Mouse (Mus musculus) myocyte (in vitro differentiated cells): ENCODE results near the gene Sox5. TPM values are rescaled to one million over a fixed set of nuclear protein-coding genes. Genes with fewer than 3 reads are reported as not detected.
A peak's percentile ranks its signal among the peaks of the same experiment; 100 is the strongest.

ENCODE experiments used
- H3K27me3 ChIP-seq: one replicate; pipeline ENCODE4 v1.6.1; 2011; ENCODE audit not compliant: control insufficient read depth, insufficient read depth, insufficient read length
- H3K36me3 ChIP-seq: one replicate; pipeline ENCODE4 v1.6.1; 2011; ENCODE audit not compliant: control insufficient read depth, insufficient read depth
- H3K4me2 ChIP-seq: one replicate; pipeline ENCODE4 v1.6.1; 2011; ENCODE audit warnings: low read depth, control low read depth
- H3K4me3 ChIP-seq: one replicate; pipeline ENCODE4 v1.5.1; 2011; ENCODE audit warnings: mild to moderate bottlenecking, control low read depth, moderate library complexity
- H3K79me2 ChIP-seq: one replicate; pipeline ENCODE4 v1.6.1; 2011; ENCODE audit not compliant: control insufficient read depth, insufficient read depth
- H3ac ChIP-seq: one replicate; pipeline ENCODE4 v1.6.1; 2011; ENCODE audit not compliant: control insufficient read depth, insufficient read length
- CEBPB ChIP-seq: IDR thresholded peaks from 2 replicates; pipeline ENCODE4 v1.6.1; 2011; ENCODE audit warnings: mild to moderate bottlenecking, moderate library complexity; ENCODE audit not compliant: poor library complexity, insufficient read depth, severe bottlenecking
- E2F4 ChIP-seq: IDR thresholded peaks from one replicate; pipeline ENCODE4 v1.6.1; 2011; ENCODE audit warnings: mild to moderate bottlenecking, control low read depth, moderate library complexity; ENCODE audit not compliant: insufficient read depth
- MAX ChIP-seq: IDR thresholded peaks from one replicate; pipeline ENCODE4 v1.6.1; 2011; ENCODE audit warnings: low read depth, mild to moderate bottlenecking, control low read depth
- MYOD1 ChIP-seq, 3 experiments: IDR thresholded peaks; one replicate each; pipeline ENCODE4 v1.6.1; 2011; ENCODE audit warnings: control low read depth in 2 of 3, low read depth in 2 of 3, mild to moderate bottlenecking in 2 of 3, moderate library complexity in 1 of 3; ENCODE audit not compliant: insufficient read length in 2 of 3, control insufficient read depth in 1 of 3
- MYOG ChIP-seq, 3 experiments: IDR thresholded peaks; one replicate each; pipeline ENCODE4 v1.6.1; 2011; ENCODE audit warnings: control low read depth in 2 of 3, low read depth in 2 of 3, mild to moderate bottlenecking in 2 of 3; ENCODE audit not compliant: insufficient read length in 2 of 3, control insufficient read depth in 1 of 3, insufficient read depth in 1 of 3
- POLR2A ChIP-seq: IDR thresholded peaks from one replicate; pipeline ENCODE4 v1.6.1; 2011; ENCODE audit warnings: low read depth, mild to moderate bottlenecking, control low read depth, moderate library complexity; ENCODE audit not compliant: insufficient read length
- POLR2AphosphoS2 ChIP-seq: IDR thresholded peaks from one replicate; pipeline ENCODE4 v1.6.1; 2011; ENCODE audit warnings: low read depth, control low read depth; ENCODE audit not compliant: insufficient read length
- REST ChIP-seq: IDR thresholded peaks from one replicate; pipeline ENCODE4 v1.6.1; 2011; ENCODE audit warnings: mild to moderate bottlenecking, control low read depth, moderate library complexity; ENCODE audit not compliant: insufficient read depth, insufficient read length
- SRF ChIP-seq: IDR thresholded peaks from one replicate; pipeline ENCODE4 v1.6.1; 2011; ENCODE audit warnings: low read depth; ENCODE audit not compliant: control insufficient read depth, insufficient read length
- TCF12 ChIP-seq: IDR thresholded peaks from one replicate; pipeline ENCODE4 v1.6.1; 2011; ENCODE audit warnings: mild to moderate bottlenecking, control low read depth; ENCODE audit not compliant: poor library complexity, insufficient read depth, severe bottlenecking
- TCF3 ChIP-seq: IDR thresholded peaks from one replicate; pipeline ENCODE4 v1.6.1; 2011; ENCODE audit warnings: low read depth, control low read depth; ENCODE audit not compliant: insufficient read length
- USF1 ChIP-seq: IDR thresholded peaks from one replicate; pipeline ENCODE4 v1.6.1; 2011; ENCODE audit warnings: low read depth, mild to moderate bottlenecking, control low read depth, moderate library complexity
- polyA plus RNA-seq: library from polyadenylated mRNA; unstranded; fragments of >200 nt; fragmentation: generic; extraction: Trizol; gene quantifications from one replicate; pipeline ENCODE4 v1.2.1, GENCODE M21; 2012; ENCODE audit warnings: missing spikeins

The Sox5 gene
- polyA plus RNA-seq, 1 experiment, result 0.50 TPM

GRCm38 (mm10) chr6:144067491-144067890, 714.3 kb downstream of the Sox5 start:
- no peak overlapping the region for H3ac ChIP-seq
- no peak overlapping the region for H3K4me3 ChIP-seq
- H3K27me3 ChIP-seq, result no peaks in the 10 kb centered on the region
- TF ChIP-seq CEBPB, result no peak
- TF ChIP-seq MYOG (IDR thresholded peaks at IDR 0.05; ENCODE audit: control insufficient read depth in 1 of 3, insufficient read depth in 1 of 3, insufficient read length in 2 of 3, low read depth in 2 of 3), result no peak
- no peak for TF ChIP-seq POLR2AphosphoS2
- TF ChIP-seq REST, result no peak
- TF ChIP-seq SRF, result no peak
- TF ChIP-seq POLR2A, result no peak
- TF ChIP-seq MYOD1 (IDR thresholded peaks at IDR 0.05; ENCODE audit: control insufficient read depth in 1 of 3, insufficient read length in 2 of 3, low read depth in 2 of 3), result no peak
- TF ChIP-seq TCF12, result no peak
- no peak for TF ChIP-seq TCF3
- TF ChIP-seq E2F4, result no peak
- no peak for TF ChIP-seq USF1
- TF ChIP-seq MAX, result no peak
- H3K79me2 ChIP-seq, result no peaks in the 10 kb centered on the region
- H3K36me3 ChIP-seq, result no peaks in the 10 kb centered on the region
- H3K4me2 ChIP-seq, result no peak overlapping the region

GRCm38 (mm10) chr6:144062428-144062827, 719.3 kb downstream of the Sox5 start:
- Histone ChIP-seq H3K4me3 (no peak overlapping the region), H3K79me2 (no peaks in the 10 kb centered on the region), H3ac (no peak overlapping the region), H3K27me3 (no peaks in the 10 kb centered on the region), H3K4me2 (peak overlapping the region; percentile 31), H3K36me3 (no peaks in the 10 kb centered on the region)
- TF ChIP-seq MYOD1 (IDR thresholded peaks at IDR 0.05; ENCODE audit: control insufficient read depth in 1 of 3, insufficient read length in 2 of 3, low read depth in 2 of 3), result no peak
- no peak for TF ChIP-seq POLR2AphosphoS2
- no peak for TF ChIP-seq MYOG (IDR thresholded peaks at IDR 0.05; ENCODE audit: control insufficient read depth in 1 of 3, insufficient read depth in 1 of 3, insufficient read length in 2 of 3, low read depth in 2 of 3)
- no peak for TF ChIP-seq REST
- TF ChIP-seq MAX, result no peak
- no peak for TF ChIP-seq USF1
- no peak for TF ChIP-seq E2F4
- TF ChIP-seq CEBPB, result no peak

- Histone ChIP-seq H3ac (no peak overlapping the region), H3K36me3 (no peaks in the 10 kb centered on the region), H3K27me3 (no peaks in the 10 kb centered on the region), H3K4me2 (peak overlapping the region; percentile 31), H3K79me2 (no peaks in the 10 kb centered on the region), H3K4me3 (no peak overlapping the region)
- TF ChIP-seq USF1 (peak; percentile 57), REST (no peak), CEBPB (no peak)
Measured at GRCm38 (mm10) chr6:144061814-144062213, 720.0 kb downstream of the Sox5 start.

DNA sequence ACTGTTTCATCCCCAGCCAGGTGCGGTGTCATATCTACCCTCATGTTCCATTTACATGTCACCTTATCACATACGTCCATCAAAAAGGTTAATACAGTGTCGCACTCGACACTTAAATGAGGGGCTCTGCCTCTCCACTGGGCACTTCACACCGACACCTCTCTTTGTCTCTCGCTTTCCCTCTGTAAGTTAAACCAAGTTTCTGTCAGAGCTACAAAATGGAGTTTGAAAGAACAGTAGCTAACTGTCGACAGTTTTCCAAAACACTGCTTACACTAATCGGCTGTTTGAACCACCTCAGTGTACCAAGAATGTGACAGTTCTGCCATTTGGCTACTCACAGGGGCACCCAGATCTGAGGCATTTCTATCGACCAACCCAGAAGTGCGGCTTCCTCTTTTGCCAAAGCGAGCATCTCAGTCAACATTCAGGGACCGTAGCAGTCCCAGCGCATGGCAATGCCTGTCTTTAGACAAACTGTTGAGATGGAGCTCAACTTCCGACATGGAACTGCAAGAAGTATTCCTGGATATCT, 724.6 kb downstream of the Sox5 start:
- no peaks in the 10 kb centered on the region for H3K27me3 ChIP-seq
- H3K4me2 ChIP-seq, result no peak overlapping the region
- no peak overlapping the region for H3K4me3 ChIP-seq
- H3ac ChIP-seq, result no peak overlapping the region
- H3K36me3 ChIP-seq, result no peaks in the 10 kb centered on the region
- TF ChIP-seq MAX, result no peak
- no peaks in the 10 kb centered on the region for H3K79me2 ChIP-seq

GRCm38 (mm10) chr6:144056252-144057097, 725.3 kb downstream of the Sox5 start:
- Histone ChIP-seq H3ac (no peak overlapping the region), H3K27me3 (no peaks in the 10 kb centered on the region), H3K79me2 (no peaks in the 10 kb centered on the region), H3K4me2 (no peak overlapping the region), H3K36me3 (no peaks in the 10 kb centered on the region), H3K4me3 (no peak overlapping the region)
- no peak for TF ChIP-seq TCF3
- no peak for TF ChIP-seq MYOD1 (IDR thresholded peaks at IDR 0.05; ENCODE audit: control insufficient read depth in 1 of 3, insufficient read length in 2 of 3, low read depth in 2 of 3)
- no peak for TF ChIP-seq E2F4
- no peak for TF ChIP-seq POLR2A
- TF ChIP-seq MAX, result no peak
- no peak for TF ChIP-seq TCF12
- no peak for TF ChIP-seq CEBPB
- TF ChIP-seq MYOG (IDR thresholded peaks at IDR 0.05; ENCODE audit: control insufficient read depth in 1 of 3, insufficient read depth in 1 of 3, insufficient read length in 2 of 3, low read depth in 2 of 3), result no peak
- no peak for TF ChIP-seq SRF
- TF ChIP-seq POLR2AphosphoS2, result no peak
- no peak for TF ChIP-seq USF1
- no peak for TF ChIP-seq REST
